Mouse (Mus musculus): ENCODE results near the gene Ccdc105. TPM values are rescaled to one million over a fixed set of nuclear protein-coding genes. Genes with fewer than 3 reads are reported as not detected.

Ccdc105 gene
- polyA plus RNA-seq, 1 experiment: 0.33 TPM

DNA sequence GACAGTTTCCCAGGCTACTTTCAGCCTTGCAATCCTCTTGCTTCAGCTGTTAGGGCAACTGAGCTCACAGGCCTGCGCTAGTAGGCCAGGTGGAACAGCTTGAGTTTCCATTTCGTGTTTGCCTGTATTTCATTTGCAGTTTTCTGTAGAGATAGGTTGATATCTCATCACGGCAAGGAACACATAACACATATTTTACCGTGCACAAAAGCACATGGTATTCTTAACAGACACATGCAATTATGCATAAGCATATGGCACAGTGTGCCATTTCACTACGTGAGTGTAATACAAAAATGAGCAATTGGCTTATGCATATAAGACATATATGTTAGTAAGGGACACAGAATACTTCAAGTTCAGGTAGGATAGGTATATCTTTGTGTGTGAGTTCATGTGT is 25.0 kb downstream of the Ccdc105 start:
- H3K27ac ChIP-seq (ENCODE audit: insufficient read depth, low read length): no peak overlapping the region
- no peak for DNase-seq
- no peak for TF ChIP-seq CTCF (IDR thresholded peaks at IDR 0.05; ENCODE audit: borderline replicate concordance, insufficient read depth, low read depth, low read length)
- no peak for TF ChIP-seq POLR2A (IDR thresholded peaks at IDR 0.05; ENCODE audit: borderline replicate concordance, insufficient read depth, low read length)
- H3K4me1 ChIP-seq (ENCODE audit: control insufficient read depth, insufficient read depth, low read length): no peaks in the 10 kb centered on the region
- H3K4me3 ChIP-seq (replicated peaks; ENCODE audit: insufficient read depth, low read depth, low read length): no peak overlapping the region
- H3K27me3 ChIP-seq (ENCODE audit: control insufficient read depth, insufficient read depth, low read length): no peaks in the 10 kb centered on the region
- 87% methylated on average over 5 of the region's 5 CpGs for WGBS

DNA sequence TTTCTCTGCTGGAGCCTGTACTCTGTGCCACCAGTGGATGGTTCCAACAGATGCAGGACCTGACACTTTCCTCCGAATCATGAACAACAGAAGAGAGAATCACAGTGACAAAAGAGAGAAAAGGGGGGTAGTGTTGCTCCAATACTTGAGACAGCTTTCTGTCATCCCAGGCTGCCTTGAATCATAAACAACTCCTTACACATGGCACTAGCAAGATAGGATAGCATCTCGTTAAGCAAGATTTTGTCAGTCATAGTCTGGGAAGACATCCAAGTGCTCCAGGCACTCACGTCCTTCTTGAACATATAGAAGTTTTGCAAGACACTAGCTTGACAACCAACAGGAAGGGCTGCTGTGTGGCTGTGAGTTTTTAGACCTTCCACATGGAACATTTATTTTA is 25.8 kb downstream of the Ccdc105 start:
- no peaks in the 10 kb centered on the region for H3K27me3 ChIP-seq (ENCODE audit: control insufficient read depth, insufficient read depth, low read length)
- no peak overlapping the region for H3K4me3 ChIP-seq (replicated peaks; ENCODE audit: insufficient read depth, low read depth, low read length)
- WGBS: 15% methylated on average over 3 of the region's 3 CpGs
- DNase-seq: no peak
- H3K27ac ChIP-seq (ENCODE audit: insufficient read depth, low read length): no peak overlapping the region
- no peaks in the 10 kb centered on the region for H3K4me1 ChIP-seq (ENCODE audit: control insufficient read depth, insufficient read depth, low read length)
- TF ChIP-seq CTCF (IDR thresholded peaks at IDR 0.05; ENCODE audit: borderline replicate concordance, insufficient read depth, low read depth, low read length) (no peak), POLR2A (IDR thresholded peaks at IDR 0.05; ENCODE audit: borderline replicate concordance, insufficient read depth, low read length) (no peak)

- DNase-seq: no peak
- WGBS: 45% methylated on average over 2 of the region's 2 CpGs
- Histone ChIP-seq H3K4me1 (ENCODE audit: control insufficient read depth, insufficient read depth, low read length) (no peaks in the 10 kb centered on the region), H3K27me3 (ENCODE audit: control insufficient read depth, insufficient read depth, low read length) (no peaks in the 10 kb centered on the region), H3K4me3 (replicated peaks; ENCODE audit: insufficient read depth, low read depth, low read length) (no peak overlapping the region), H3K27ac (ENCODE audit: insufficient read depth, low read length) (no peak overlapping the region)
- TF ChIP-seq CTCF (IDR thresholded peaks at IDR 0.05; ENCODE audit: borderline replicate concordance, insufficient read depth, low read depth, low read length): no peak
- TF ChIP-seq POLR2A (IDR thresholded peaks at IDR 0.05; ENCODE audit: borderline replicate concordance, insufficient read depth, low read length): no peak
Observed at GRCm38 (mm10) chr10:78723416-78723815, 29.4 kb downstream of the Ccdc105 start.

DNA sequence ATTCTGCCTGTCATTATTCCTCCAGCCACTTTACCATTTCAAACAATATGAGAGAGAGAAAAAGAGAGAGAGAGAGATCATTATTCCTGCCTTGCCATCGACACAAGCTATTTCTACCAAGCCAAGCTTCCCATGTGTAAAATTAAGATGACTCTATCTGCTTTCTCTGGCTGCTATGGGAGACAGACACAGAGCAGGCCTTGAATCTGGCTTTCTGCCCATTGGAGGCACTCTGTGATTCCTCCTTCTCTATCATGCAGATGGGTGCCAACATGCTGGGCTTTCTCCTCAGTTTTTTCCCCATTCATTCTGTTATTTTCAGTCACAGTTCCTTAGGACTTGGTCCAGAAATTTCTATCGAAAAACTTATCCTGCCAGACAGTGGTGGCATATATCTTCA is 30.2 kb downstream of the Ccdc105 start:
- no peak for TF ChIP-seq POLR2A (IDR thresholded peaks at IDR 0.05; ENCODE audit: borderline replicate concordance, insufficient read depth, low read length)
- no peak for TF ChIP-seq CTCF (IDR thresholded peaks at IDR 0.05; ENCODE audit: borderline replicate concordance, insufficient read depth, low read depth, low read length)

DNA sequence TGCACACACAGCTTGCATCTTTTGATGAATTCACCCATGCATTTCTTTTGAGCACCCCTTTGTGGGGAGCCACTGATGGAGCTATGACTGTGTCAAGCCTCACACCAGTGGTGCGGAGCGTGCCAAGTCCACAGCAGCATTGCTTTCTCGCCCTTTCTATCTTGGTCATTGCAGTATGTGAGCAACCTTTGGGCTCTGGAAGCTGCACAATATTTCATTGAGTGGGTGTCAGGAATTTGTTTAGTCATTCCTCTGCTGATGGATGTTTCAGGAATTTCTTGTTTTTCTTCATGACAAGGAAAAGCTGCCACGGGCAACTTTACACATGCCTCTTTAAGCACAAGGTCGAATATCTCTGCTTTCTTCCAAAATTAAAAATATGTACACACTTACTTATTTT is 30.8 kb downstream of the Ccdc105 start:
- H3K4me3 ChIP-seq (replicated peaks; ENCODE audit: insufficient read depth, low read depth, low read length): no peak overlapping the region
- TF ChIP-seq POLR2A (IDR thresholded peaks at IDR 0.05; ENCODE audit: borderline replicate concordance, insufficient read depth, low read length): no peak
- TF ChIP-seq CTCF (IDR thresholded peaks at IDR 0.05; ENCODE audit: borderline replicate concordance, insufficient read depth, low read depth, low read length): no peak
- H3K27me3 ChIP-seq (ENCODE audit: control insufficient read depth, insufficient read depth, low read length): no peaks in the 10 kb centered on the region; the same call in 1 of the 2 replicates
- H3K27ac ChIP-seq (ENCODE audit: insufficient read depth, low read length): no peak overlapping the region
- 65% methylated on average over 5 of the region's 5 CpGs for WGBS
- no peak for DNase-seq
- H3K4me1 ChIP-seq (ENCODE audit: control insufficient read depth, insufficient read depth, low read length): no peaks in the 10 kb centered on the region

More for the DNA sequence above, 30.2 kb downstream of the Ccdc105 start:
- Histone ChIP-seq H3K27me3 (ENCODE audit: control insufficient read depth, insufficient read depth, low read length) (no peaks in the 10 kb centered on the region), H3K4me1 (ENCODE audit: control insufficient read depth, insufficient read depth, low read length) (no peaks in the 10 kb centered on the region), H3K4me3 (replicated peaks; ENCODE audit: insufficient read depth, low read depth, low read length) (no peak overlapping the region), H3K27ac (ENCODE audit: insufficient read depth, low read length) (no peak overlapping the region)
- DNase-seq: peak in 1 of 2 experiments; percentile 5
- 8% methylated on average over 2 of the region's 2 CpGs for WGBS

GRCm38 (mm10) chr10:78718056-78718455 is 34.8 kb downstream of the Ccdc105 start, which contains the start of gene Casp14:
Gene Casp14, minus strand, starts transcription at chr10:78718294.
- Histone ChIP-seq H3K27me3 (ENCODE audit: control insufficient read depth, insufficient read depth, low read length) (no peaks in the 10 kb centered on the region; the same call in 1 of the 2 replicates), H3K4me1 (ENCODE audit: control insufficient read depth, insufficient read depth, low read length) (no peaks in the 10 kb centered on the region), H3K4me3 (replicated peaks; ENCODE audit: insufficient read depth, low read depth, low read length) (no peak within 1 kb of the TSS), H3K27ac (ENCODE audit: insufficient read depth, low read length) (no peak within 1 kb of the TSS)
- WGBS: 66% methylated on average over 11 of the region's 11 CpGs
- TF ChIP-seq POLR2A (IDR thresholded peaks at IDR 0.05; ENCODE audit: borderline replicate concordance, insufficient read depth, low read length): no peak
- no peak for TF ChIP-seq CTCF (IDR thresholded peaks at IDR 0.05; ENCODE audit: borderline replicate concordance, insufficient read depth, low read depth, low read length)
- no peak for DNase-seq

GRCm38 (mm10) chr10:78716231-78716630 is 36.6 kb downstream of the Ccdc105 start:
- Histone ChIP-seq H3K4me1 (ENCODE audit: control insufficient read depth, insufficient read depth, low read length) (no peaks in the 10 kb centered on the region), H3K4me3 (replicated peaks; ENCODE audit: insufficient read depth, low read depth, low read length) (no peak overlapping the region), H3K27me3 (ENCODE audit: control insufficient read depth, insufficient read depth, low read length) (no peaks in the 10 kb centered on the region; the same call in 1 of the 2 replicates), H3K27ac (ENCODE audit: insufficient read depth, low read length) (no peak overlapping the region)
- no peak for TF ChIP-seq CTCF (IDR thresholded peaks at IDR 0.05; ENCODE audit: borderline replicate concordance, insufficient read depth, low read depth, low read length)
- no peak for DNase-seq

GRCm38 (mm10) chr10:78715156-78715555 is 37.7 kb downstream of the Ccdc105 start:
- 92% methylated on average over 7 of the region's 7 CpGs for WGBS
- DNase-seq: no peak
- Histone ChIP-seq H3K4me3 (replicated peaks; ENCODE audit: insufficient read depth, low read depth, low read length) (no peak overlapping the region), H3K4me1 (ENCODE audit: control insufficient read depth, insufficient read depth, low read length) (no peaks in the 10 kb centered on the region), H3K27ac (ENCODE audit: insufficient read depth, low read length) (no peak overlapping the region), H3K27me3 (ENCODE audit: control insufficient read depth, insufficient read depth, low read length) (no peaks in the 10 kb centered on the region; the same call in 1 of the 2 replicates)
- TF ChIP-seq POLR2A (IDR thresholded peaks at IDR 0.05; ENCODE audit: borderline replicate concordance, insufficient read depth, low read length) (no peak), CTCF (IDR thresholded peaks at IDR 0.05; ENCODE audit: borderline replicate concordance, insufficient read depth, low read depth, low read length) (no peak)

All from cerebellum, adult 2 months (tissue).